Mouse (Mus musculus) midbrain, embryonic 11.5 days (tissue): ENCODE results near the gene Gpbp1. TPM values are rescaled to one million over a fixed set of nuclear protein-coding genes. Genes with fewer than 3 reads are reported as not detected.

Experiments used
- ATAC-seq: fragments of 200-750 bp; cut with Nextera tagmentation; 2 replicates; pipeline ENCODE4 v1.8.0; 2017; ENCODE audit warnings: moderate TSS enrichment, moderate library complexity; ENCODE audit not compliant: low FRiP score
- DNase-seq: peaks from one replicate; pipeline ENCODE4 v3.0.0; 2015; ENCODE audit warnings: low spot score; ENCODE audit errors: missing footprints
- H3K27ac ChIP-seq: fragments of 300-500 bp; sonication (generic); 2 replicates; pipeline ENCODE4 v1.5.1; 2014; ENCODE audit warnings: low read depth, low read length
- H3K27me3 ChIP-seq: fragments of 300-500 bp; sonication (generic); 2 replicates; pipeline ENCODE4 v1.6.1; 2014; ENCODE audit warnings: mild to moderate bottlenecking, low read length, moderate library complexity, mixed read lengths; ENCODE audit not compliant: control insufficient read depth, insufficient read depth
- H3K36me3 ChIP-seq: fragments of 300-500 bp; sonication (generic); 2 replicates; pipeline ENCODE4 v1.6.1; 2014; ENCODE audit warnings: mild to moderate bottlenecking, low read length, moderate library complexity, mixed read lengths; ENCODE audit not compliant: control insufficient read depth, insufficient read depth
- H3K4me1 ChIP-seq: fragments of 300-500 bp; sonication (generic); 2 replicates; pipeline ENCODE4 v1.6.1; 2014; ENCODE audit warnings: low read length; ENCODE audit not compliant: control insufficient read depth, insufficient read depth
- H3K4me2 ChIP-seq: fragments of 300-500 bp; sonication (generic); 2 replicates; pipeline ENCODE4 v1.6.1; 2014; ENCODE audit warnings: mild to moderate bottlenecking, moderate library complexity
- H3K4me3 ChIP-seq: fragments of 300-500 bp; sonication (generic); 2 replicates; pipeline ENCODE4 v1.5.1; 2014; ENCODE audit warnings: low read depth, low read length
- H3K9ac ChIP-seq: fragments of 300-500 bp; sonication (generic); 2 replicates; pipeline ENCODE4 v1.6.1; 2014; ENCODE audit warnings: low read length
- H3K9me3 ChIP-seq: fragments of 300-500 bp; sonication (generic); 2 replicates; pipeline ENCODE4 v1.6.1; 2016; ENCODE audit warnings: low read length; ENCODE audit not compliant: control insufficient read depth
- whole genome bisulfite sequencing: fragments of 180-500 bp; shearing (Covaris S2); extraction: QIAGEN DNeasy Blood & Tissue Kit; methylation state at CpG from one replicate; pipeline ENCODE4 v1.1.7; 2014; 5-methylcytosine and 5-hydroxymethylcytosine counted together
- polyA plus RNA-seq: library from polyadenylated mRNA; unstranded; fragments of >200 nt; fragmentation: Nextera tagmentation; extraction: Ambion mirVana; gene quantifications from 2 replicates; pipeline ENCODE4 v1.2.1, GENCODE M21; 2014

Gpbp1 gene
- polyA plus RNA-seq, 1 experiment from 2014 or later: 153 TPM

- H3K27ac ChIP-seq: peak overlapping the region; percentile 97
- peaks cover 19% of the 10 kb centered on the region for H3K4me1 ChIP-seq
- ATAC-seq: peak; percentile 12
- H3K4me2 ChIP-seq: peak overlapping the region; percentile 68
- no peaks in the 10 kb centered on the region for H3K9me3 ChIP-seq
- under 1% methylated on average over 69 of the region's 98 CpGs for WGBS
- H3K27me3 ChIP-seq: peaks cover 19% of the 10 kb centered on the region
- peak overlapping the region; percentile 97 for H3K4me3 ChIP-seq
- DNase-seq: peak; percentile 92
- no peaks in the 10 kb centered on the region for H3K36me3 ChIP-seq
- H3K9ac ChIP-seq: peak overlapping the region; percentile 93
Measured at GRCm38 (mm10) chr13:111488651-111489501, 1.0 kb downstream of the Gpbp1 start.

GRCm38 (mm10) chr13:111477695-111478094, 12.2 kb downstream of the Gpbp1 start:
- ATAC-seq (no peak), DNase-seq (no peak)
- no peaks in the 10 kb centered on the region for H3K9me3 ChIP-seq
- H3K4me2 ChIP-seq: no peak overlapping the region
- no peak overlapping the region for H3K9ac ChIP-seq
- no peak overlapping the region for H3K4me3 ChIP-seq
- WGBS: 87% methylated on average over 2 of the region's 2 CpGs
- H3K27ac ChIP-seq: no peak overlapping the region
- H3K36me3 ChIP-seq: no peaks in the 10 kb centered on the region
- H3K27me3 ChIP-seq: no peaks in the 10 kb centered on the region
- H3K4me1 ChIP-seq: no peaks in the 10 kb centered on the region

GRCm38 (mm10) chr13:111470562-111471237, 19.2 kb downstream of the Gpbp1 start:
- H3K9me3 ChIP-seq: no peaks in the 10 kb centered on the region
- no peaks in the 10 kb centered on the region; the same call in 1 of the 2 replicates for H3K36me3 ChIP-seq
- WGBS: 90% methylated on average over 3 of the region's 3 CpGs
- H3K4me3 ChIP-seq: no peak overlapping the region
- no peak overlapping the region for H3K4me2 ChIP-seq
- H3K27me3 ChIP-seq: no peaks in the 10 kb centered on the region
- H3K27ac ChIP-seq: no peak overlapping the region
- DNase-seq (no peak), ATAC-seq (no peak)
- H3K9ac ChIP-seq: no peak overlapping the region
- H3K4me1 ChIP-seq: no peaks in the 10 kb centered on the region

- WGBS: 89% methylated on average over 3 of the region's 3 CpGs
- Histone ChIP-seq H3K9ac (no peak overlapping the region), H3K9me3 (no peaks in the 10 kb centered on the region), H3K27ac (no peak overlapping the region), H3K4me3 (no peak overlapping the region), H3K36me3 (no peaks in the 10 kb centered on the region; the same call in 1 of the 2 replicates), H3K27me3 (no peaks in the 10 kb centered on the region), H3K4me2 (no peak overlapping the region), H3K4me1 (no peaks in the 10 kb centered on the region)
- no peak for ATAC-seq
- no peak for DNase-seq
Measured at GRCm38 (mm10) chr13:111467350-111467749, 22.6 kb downstream of the Gpbp1 start.

GRCm38 (mm10) chr13:111461424-111461823, 28.5 kb downstream of the Gpbp1 start:
- Histone ChIP-seq H3K9me3 (no peaks in the 10 kb centered on the region), H3K27ac (no peak overlapping the region), H3K36me3 (no peaks in the 10 kb centered on the region; the same call in 1 of the 2 replicates), H3K4me1 (no peaks in the 10 kb centered on the region), H3K4me2 (no peak overlapping the region), H3K9ac (no peak overlapping the region), H3K4me3 (no peak overlapping the region), H3K27me3 (no peaks in the 10 kb centered on the region)
- peak; percentile 92 for DNase-seq
- 24% methylated on average over 1 of the region's 1 CpGs for WGBS
- no peak for ATAC-seq

- 69% methylated on average over 2 of the region's 2 CpGs for WGBS
- Histone ChIP-seq H3K4me2 (no peak overlapping the region), H3K9me3 (no peaks in the 10 kb centered on the region), H3K27me3 (no peaks in the 10 kb centered on the region), H3K4me1 (no peaks in the 10 kb centered on the region), H3K36me3 (peaks cover 4% of the 10 kb centered on the region; the same call in 1 of the 2 replicates), H3K27ac (no peak overlapping the region), H3K9ac (no peak overlapping the region), H3K4me3 (no peak overlapping the region)
- DNase-seq (peak; percentile 60), ATAC-seq (no peak)
Measured at GRCm38 (mm10) chr13:111456790-111457189, 33.1 kb downstream of the Gpbp1 start.

- H3K36me3 ChIP-seq: peaks cover 4% of the 10 kb centered on the region; the same call in 1 of the 2 replicates
- no peak overlapping the region for H3K27ac ChIP-seq
- no peak overlapping the region for H3K9ac ChIP-seq
- H3K4me3 ChIP-seq: no peak overlapping the region
- H3K4me1 ChIP-seq: no peaks in the 10 kb centered on the region
- no peaks in the 10 kb centered on the region for H3K9me3 ChIP-seq
- no peak for ATAC-seq
- H3K27me3 ChIP-seq: no peaks in the 10 kb centered on the region
- no peak overlapping the region for H3K4me2 ChIP-seq
- DNase-seq: peak; percentile 17
Measured at GRCm38 (mm10) chr13:111444325-111444724, 45.6 kb downstream of the Gpbp1 start.

GRCm38 (mm10) chr13:111431174-111431573, 58.7 kb downstream of the Gpbp1 start:
- ATAC-seq (no peak), DNase-seq (no peak)
- H3K27ac ChIP-seq: no peak overlapping the region
- H3K4me2 ChIP-seq: no peak overlapping the region
- H3K27me3 ChIP-seq: no peaks in the 10 kb centered on the region
- peaks cover 7% of the 10 kb centered on the region for H3K36me3 ChIP-seq
- no peaks in the 10 kb centered on the region for H3K9me3 ChIP-seq
- no peaks in the 10 kb centered on the region for H3K4me1 ChIP-seq
- no peak overlapping the region for H3K9ac ChIP-seq
- H3K4me3 ChIP-seq: no peak overlapping the region
- 79% methylated on average over 1 of the region's 1 CpGs for WGBS

- ATAC-seq: no peak
- Histone ChIP-seq H3K4me3 (no peak overlapping the region), H3K4me1 (no peaks in the 10 kb centered on the region), H3K27ac (no peak overlapping the region), H3K4me2 (no peak overlapping the region), H3K9ac (no peak overlapping the region), H3K27me3 (no peaks in the 10 kb centered on the region), H3K9me3 (no peaks in the 10 kb centered on the region), H3K36me3 (no peaks in the 10 kb centered on the region)
- no peak for DNase-seq
Measured at GRCm38 (mm10) chr13:111421330-111421729, 68.6 kb downstream of the Gpbp1 start.
